Mouse (Mus musculus) ovary, postnatal 10 days (tissue): ENCODE measurements around the gene 9930111J21Rik2.
"Not testable (repeated sequence)": the region's sequence is repeated elsewhere in the genome, so short reads cannot be mapped to it uniquely, and the experiment has no call there.

Experiments
- DNase-seq: peaks from one replicate; pipeline ENCODE4 v3.0.0; 2022; ENCODE audit warnings: low spot score

9930111J21Rik2 gene

GRCm38 (mm10) chr11:49051093-49051891 is at the start of gene 9930111J21Rik2:
9930111J21Rik2 (minus strand) TSS chr11:49051242.
- DNase-seq, result not testable (repeated sequence)

GRCm38 (mm10) chr11:49100409-49100808 is 49.4 kb upstream of the 9930111J21Rik2 start:
- DNase-seq, result no peak

GRCm38 (mm10) chr11:49095367-49095766 is 44.3 kb upstream of the 9930111J21Rik2 start:
- no peak for DNase-seq

- no peak for DNase-seq
Measured at GRCm38 (mm10) chr11:49093861-49094660, 43.0 kb upstream of the 9930111J21Rik2 start.

GRCm38 (mm10) chr11:49092786-49093185 is 41.7 kb upstream of the 9930111J21Rik2 start:
- DNase-seq, result no peak

- DNase-seq, result no peak
Measured at GRCm38 (mm10) chr11:49092053-49092586, 41.1 kb upstream of the 9930111J21Rik2 start.

- DNase-seq, result no peak
Measured at GRCm38 (mm10) chr11:49091171-49091570, 40.1 kb upstream of the 9930111J21Rik2 start.

- DNase-seq, result no peak
Measured at GRCm38 (mm10) chr11:49090551-49090950, 39.5 kb upstream of the 9930111J21Rik2 start.

GRCm38 (mm10) chr11:49089735-49090507 is 38.9 kb upstream of the 9930111J21Rik2 start:
- DNase-seq, result no peak

GRCm38 (mm10) chr11:49088990-49089652 is 38.1 kb upstream of the 9930111J21Rik2 start:
- DNase-seq, result no peak

GRCm38 (mm10) chr11:49087830-49088616 is 37.0 kb upstream of the 9930111J21Rik2 start:
- DNase-seq, result no peak

- DNase-seq, result no peak
Measured at GRCm38 (mm10) chr11:49086858-49087361, 35.9 kb upstream of the 9930111J21Rik2 start.

GRCm38 (mm10) chr11:49084875-49085274 is 33.8 kb upstream of the 9930111J21Rik2 start:
- no peak for DNase-seq

GRCm38 (mm10) chr11:49084385-49084784 is 33.3 kb upstream of the 9930111J21Rik2 start:
- DNase-seq, result no peak

GRCm38 (mm10) chr11:49083808-49084207 is 32.8 kb upstream of the 9930111J21Rik2 start:
- DNase-seq, result no peak

- no peak for DNase-seq
Measured at GRCm38 (mm10) chr11:49083146-49083545, 32.1 kb upstream of the 9930111J21Rik2 start.

GRCm38 (mm10) chr11:49081886-49082285 is 30.8 kb upstream of the 9930111J21Rik2 start:
- no peak for DNase-seq

- no peak for DNase-seq
Measured at GRCm38 (mm10) chr11:49081356-49081755, 30.3 kb upstream of the 9930111J21Rik2 start.

GRCm38 (mm10) chr11:49080636-49081035 is 29.6 kb upstream of the 9930111J21Rik2 start:
- no peak for DNase-seq

GRCm38 (mm10) chr11:49078719-49079118 is 27.7 kb upstream of the 9930111J21Rik2 start:
- no peak for DNase-seq
